Mouse (Mus musculus): Measurements from ENCODE around the gene Olfr324.
A peak's percentile ranks its signal among the peaks of the same experiment; 100 is the strongest.

Olfr324 gene

GRCm38 (mm10) chr11:58594814-58595213, at the start of gene Olfr324:
Gene Olfr324, plus strand, starts transcription at chr11:58595114.
- DNase-seq (ENCODE audit: low read depth, low spot score), result no peak

- DNase-seq (ENCODE audit: low read depth, low spot score), result no peak
Observed at GRCm38 (mm10) chr11:58546322-58546721, 48.6 kb upstream of the Olfr324 start, which contains the start of gene Olfr329-ps. Gene Olfr329-ps, minus strand, starts transcription at chr11:58546422.

- DNase-seq (ENCODE audit: low read depth, low spot score), result no peak
Observed at GRCm38 (mm10) chr11:58555536-58555935, 39.4 kb upstream of the Olfr324 start, which contains the start of gene Olfr328. Gene Olfr328, minus strand, starts transcription at chr11:58555636.

- DNase-seq (ENCODE audit: low read depth, low spot score), result no peak
Observed at GRCm38 (mm10) chr11:58570405-58570804, 24.5 kb upstream of the Olfr324 start, which contains the start of gene Olfr224. Gene Olfr224, minus strand, starts transcription at chr11:58570553.

- DNase-seq (ENCODE audit: low read depth, low spot score), result no peak
Observed at GRCm38 (mm10) chr11:58577430-58577829, 17.5 kb upstream of the Olfr324 start, which contains the start of gene Olfr325. Gene Olfr325, plus strand, starts transcription at chr11:58577730.

- no peak for DNase-seq (ENCODE audit: low read depth, low spot score)
Observed at GRCm38 (mm10) chr11:58578636-58579035, 16.3 kb upstream of the Olfr324 start.

GRCm38 (mm10) chr11:58587898-58588348, 7.0 kb upstream of the Olfr324 start:
- peak; percentile 61 for DNase-seq (ENCODE audit: low read depth, low spot score)

- no peak for DNase-seq (ENCODE audit: low read depth, low spot score)
Observed at GRCm38 (mm10) chr11:58588620-58589250, 6.2 kb upstream of the Olfr324 start.

GRCm38 (mm10) chr11:58597837-58598236, 2.9 kb downstream of the Olfr324 start:
- DNase-seq (ENCODE audit: low read depth, low spot score), result no peak

- DNase-seq (ENCODE audit: low read depth, low spot score), result no peak
Observed at GRCm38 (mm10) chr11:58602062-58602461, 7.1 kb downstream of the Olfr324 start.

GRCm38 (mm10) chr11:58602800-58603560, 8.1 kb downstream of the Olfr324 start:
- no peak for DNase-seq (ENCODE audit: low read depth, low spot score)

- no peak for DNase-seq (ENCODE audit: low read depth, low spot score)
Observed at GRCm38 (mm10) chr11:58604688-58605087, 9.8 kb downstream of the Olfr324 start.

- DNase-seq (ENCODE audit: low read depth, low spot score), result no peak
Observed at GRCm38 (mm10) chr11:58605228-58605627, 10.3 kb downstream of the Olfr324 start.

- DNase-seq (ENCODE audit: low read depth, low spot score), result no peak
Observed at GRCm38 (mm10) chr11:58606177-58606919, 11.4 kb downstream of the Olfr324 start.

- DNase-seq (ENCODE audit: low read depth, low spot score), result no peak
Observed at GRCm38 (mm10) chr11:58607030-58607429, 12.1 kb downstream of the Olfr324 start.

- no peak for DNase-seq (ENCODE audit: low read depth, low spot score)
Observed at GRCm38 (mm10) chr11:58613359-58613758, 18.4 kb downstream of the Olfr324 start.

GRCm38 (mm10) chr11:58614526-58614925, 19.6 kb downstream of the Olfr324 start:
- no peak for DNase-seq (ENCODE audit: low read depth, low spot score)

GRCm38 (mm10) chr11:58615975-58616374, 21.1 kb downstream of the Olfr324 start, which contains the start of gene 2210407C18Rik:
Gene 2210407C18Rik, minus strand, starts transcription at chr11:58616075.
- DNase-seq (ENCODE audit: low read depth, low spot score), result no peak

- no peak for DNase-seq (ENCODE audit: low read depth, low spot score)
Observed at GRCm38 (mm10) chr11:58618369-58618768, 23.5 kb downstream of the Olfr324 start.

- no peak for DNase-seq (ENCODE audit: low read depth, low spot score)
Observed at GRCm38 (mm10) chr11:58618793-58619192, 23.9 kb downstream of the Olfr324 start.

- no peak for DNase-seq (ENCODE audit: low read depth, low spot score)
Observed at GRCm38 (mm10) chr11:58626146-58626545, 31.2 kb downstream of the Olfr324 start.

GRCm38 (mm10) chr11:58630401-58630800, 35.5 kb downstream of the Olfr324 start, which contains the start of gene Olfr323:
Gene Olfr323, minus strand, starts transcription at chr11:58630501.
- DNase-seq (ENCODE audit: low read depth, low spot score), result no peak

Measured in 3T3-L1 (cell line).